Mouse (Mus musculus) E14TG2a.4 (cell line): ENCODE measurements at regions not wholly inside any gene's neighbourhood (a gene's known extent, or its start where the extent isn't known, plus 50 kb on each side); places are given as distances from the start of the nearest gene placed in this dataset.

Experiments used
- CTCF ChIP-seq: conservative IDR thresholded peaks from 2 replicates; pipeline ENCODE4 v1.5.1; 2014; ENCODE audit warnings: low read length
- POU5F1 ChIP-seq: IDR thresholded peaks from 2 replicates; pipeline ENCODE4 v1.6.1; 2014; ENCODE audit warnings: low read length, borderline replicate concordance

GRCm38 (mm10) chr10:108101521-108101920 is 60.5 kb upstream of the Ppp1r12a start:
- no peak for TF ChIP-seq CTCF
- no peak for TF ChIP-seq POU5F1
